Mouse (Mus musculus) ES-E14 (cell line): ENCODE results near the gene Ncam1. TPM values are rescaled to one million over a fixed set of nuclear protein-coding genes. Genes with fewer than 3 reads are reported as not detected.
A peak's percentile ranks its signal among the peaks of the same experiment; 100 is the strongest.

ENCODE experiments used
- DNase-seq: peaks from one replicate; pipeline ENCODE4 v3.0.0-alpha.2; 2013; ENCODE audit warnings: low read depth, low spot score
- H3K27ac ChIP-seq: 2 replicates; pipeline ENCODE4 v1.5.1; 2012; ENCODE audit warnings: low read depth, mild to moderate bottlenecking, low read length, moderate library complexity, mixed read lengths; ENCODE audit not compliant: poor library complexity, insufficient read depth, severe bottlenecking
- H3K36me3 ChIP-seq: 2 replicates; pipeline ENCODE4 v1.6.1; 2012; ENCODE audit warnings: mild to moderate bottlenecking, low read length, moderate library complexity, mixed read lengths; ENCODE audit not compliant: control insufficient read depth, poor library complexity, insufficient read depth, severe bottlenecking
- H3K4me1 ChIP-seq, 2 experiments: fragments of 150-350 bp in 1 of 2; sonication (generic) in 1 of 2; 2 replicates each; pipeline ENCODE4 v1.6.1; 2012; ENCODE audit warnings: low read length in 2 of 2, mild to moderate bottlenecking in 1 of 2, mixed read lengths in 1 of 2; ENCODE audit not compliant: control insufficient read depth in 2 of 2, insufficient read depth in 2 of 2, poor library complexity in 1 of 2
- H3K4me3 ChIP-seq, 2 experiments: fragments of 150-350 bp in 1 of 2; sonication (generic) in 1 of 2; 2 replicates each; pipeline ENCODE4 v1.5.1; 2012; ENCODE audit warnings: low read length in 2 of 2, low read depth in 1 of 2, mild to moderate bottlenecking in 1 of 2, mixed read lengths in 1 of 2; ENCODE audit not compliant: insufficient read depth in 1 of 2, poor library complexity in 1 of 2, severe bottlenecking in 1 of 2
- H3K9ac ChIP-seq: 2 replicates; pipeline ENCODE4 v1.6.1; 2012; ENCODE audit warnings: low read depth, mild to moderate bottlenecking, low read length, mixed read lengths; ENCODE audit not compliant: poor library complexity, insufficient read depth, severe bottlenecking
- H3K9me3 ChIP-seq: fragments of 150-350 bp; sonication (generic); 2 replicates; pipeline ENCODE4 v1.6.1; 2012; ENCODE audit warnings: low read depth, mild to moderate bottlenecking, low read length; ENCODE audit not compliant: control insufficient read depth, insufficient read depth
- CHD2 ChIP-seq: IDR thresholded peaks from 2 replicates; pipeline ENCODE4 v1.6.1; 2014; ENCODE audit warnings: mild to moderate bottlenecking, low read depth, low read length, inconsistent platforms
- HCFC1 ChIP-seq: IDR thresholded peaks from 2 replicates; pipeline ENCODE4 v1.6.1; 2012; ENCODE audit warnings: low read length, inconsistent platforms, borderline replicate concordance; ENCODE audit not compliant: insufficient read depth
- MAFK ChIP-seq: IDR thresholded peaks from 2 replicates; pipeline ENCODE4 v1.6.1; 2014; ENCODE audit warnings: mild to moderate bottlenecking, low read depth, low read length, inconsistent platforms; ENCODE audit not compliant: insufficient read depth
- ZC3H11A ChIP-seq: IDR thresholded peaks from 2 replicates; pipeline ENCODE4 v1.6.1; 2012; ENCODE audit warnings: low read depth, mild to moderate bottlenecking, inconsistent platforms, low read length, borderline replicate concordance
- ZNF384 ChIP-seq: IDR thresholded peaks from 2 replicates; pipeline ENCODE4 v1.6.1; 2012; ENCODE audit warnings: low read depth, low read length, inconsistent platforms
- in situ Hi-C, 2 experiments: fragments of 600-800 bp; cut with MboI; formaldehyde crosslinking; loops; one replicate each; pipeline ENCODE4 v1.15.1; 2025; ENCODE audit warnings: low sequenced_read_pairs in 2 of 2, inconsistent platforms in 1 of 2; ENCODE audit not compliant: unreplicated experiment in 2 of 2
- total RNA-seq: library from RNA; depleted of rRNA; stranded (reverse); fragments of 300-350 nt; gene quantifications from 2 replicates; pipeline ENCODE4 v1.2.3, GENCODE M21; 2012

Gene Ncam1
- total RNA-seq, 1 experiment = 36.8 TPM

GRCm38 (mm10) chr9:49542593-49542992, 256.1 kb downstream of the Ncam1 start:
- Histone ChIP-seq H3K9ac (no peak overlapping the region), H3K4me1 (no peaks in the 10 kb centered on the region), H3K27ac (no peak overlapping the region), H3K4me3 (no peak overlapping the region), H3K36me3 (no peaks in the 10 kb centered on the region), H3K9me3 (no peaks in the 10 kb centered on the region)
- in situ Hi-C loops = no loop called here
- DNase-seq = no peak
- TF ChIP-seq HCFC1 = no peak
- TF ChIP-seq ZC3H11A = no peak
- no peak for TF ChIP-seq ZNF384
- TF ChIP-seq CHD2 = no peak

- H3K9ac ChIP-seq = no peak overlapping the region
- H3K4me1 ChIP-seq = peaks cover 0 to 12% of the 10 kb centered on the region in 2 experiments; a peak in 2 of 4 replicates
- H3K36me3 ChIP-seq = no peaks in the 10 kb centered on the region
- in situ Hi-C loops = no loop called here
- DNase-seq = no peak
- TF ChIP-seq ZC3H11A = no peak
- no peak for TF ChIP-seq HCFC1
- no peak for TF ChIP-seq ZNF384
- TF ChIP-seq MAFK = no peak
- TF ChIP-seq CHD2 = no peak
- H3K4me3 ChIP-seq = no peak overlapping the region
- H3K27ac ChIP-seq = no peak overlapping the region
- H3K9me3 ChIP-seq = no peaks in the 10 kb centered on the region
Observed at GRCm38 (mm10) chr9:49537814-49538213, 260.9 kb downstream of the Ncam1 start.

GRCm38 (mm10) chr9:49536593-49536992, 262.1 kb downstream of the Ncam1 start:
- Histone ChIP-seq H3K4me1 (peaks cover 0 to 12% of the 10 kb centered on the region in 2 experiments; a peak in 2 of 4 replicates), H3K27ac (no peak overlapping the region), H3K4me3 (no peak overlapping the region), H3K9ac (no peak overlapping the region), H3K9me3 (no peaks in the 10 kb centered on the region), H3K36me3 (no peaks in the 10 kb centered on the region)
- TF ChIP-seq MAFK (no peak), CHD2 (no peak), ZNF384 (no peak), HCFC1 (no peak), ZC3H11A (no peak)
- no peak for DNase-seq
- in situ Hi-C loops = no loop called here

- Histone ChIP-seq H3K9ac (no peak overlapping the region), H3K4me1 (peaks cover 0 to 17% of the 10 kb centered on the region in 2 experiments; a peak in 3 of 4 replicates), H3K27ac (no peak overlapping the region), H3K4me3 (no peak overlapping the region), H3K9me3 (no peaks in the 10 kb centered on the region), H3K36me3 (no peaks in the 10 kb centered on the region)
- in situ Hi-C loops = no loop called here
- TF ChIP-seq ZC3H11A = no peak
- DNase-seq = no peak
Observed at GRCm38 (mm10) chr9:49534958-49535357, 263.8 kb downstream of the Ncam1 start.

GRCm38 (mm10) chr9:49533912-49534491, 264.7 kb downstream of the Ncam1 start:
- Histone ChIP-seq H3K36me3 (no peaks in the 10 kb centered on the region), H3K9ac (no peak overlapping the region), H3K4me3 (no peak overlapping the region), H3K9me3 (no peaks in the 10 kb centered on the region), H3K4me1 (peaks cover 0 to 22% of the 10 kb centered on the region in 2 experiments; a peak in 3 of 4 replicates), H3K27ac (peak overlapping the region; percentile 49)
- in situ Hi-C loops = no loop called here
- peak; percentile 48 for DNase-seq
- no peak for TF ChIP-seq CHD2
- no peak for TF ChIP-seq HCFC1
- TF ChIP-seq ZC3H11A = no peak
- no peak for TF ChIP-seq ZNF384
- TF ChIP-seq MAFK = no peak
